Mouse (Mus musculus) liver, embryonic 14.5 days (tissue): ENCODE measurements around the gene B4galnt2. TPM values are rescaled to one million over a fixed set of nuclear protein-coding genes. Genes with fewer than 3 reads are reported as not detected.
"Not testable (repeated sequence)": the region's sequence is repeated elsewhere in the genome, so short reads cannot be mapped to it uniquely, and the experiment has no call there.

Experiments used
- ATAC-seq: fragments of 200-750 bp; cut with Nextera tagmentation; 2 replicates; pipeline ENCODE4 v1.8.0; 2017; ENCODE audit warnings: moderate number of reproducible peaks, mild to moderate bottlenecking, moderate library complexity; ENCODE audit not compliant: insufficient read depth
- DNase-seq, 3 experiments: peaks; one replicate each; pipeline ENCODE4 v3.0.0-alpha.2; 2012 to 2013; ENCODE audit warnings: low read depth in 3 of 3, low spot score in 3 of 3
- H3K27ac ChIP-seq: fragments of 300-500 bp; sonication (generic); 2 replicates; pipeline ENCODE4 v1.5.1; 2014; ENCODE audit warnings: moderate library complexity, mild to moderate bottlenecking, control low read depth, inconsistent platforms
- H3K27me3 ChIP-seq: fragments of 300-500 bp; sonication (generic); 2 replicates; pipeline ENCODE4 v1.6.1; 2014; ENCODE audit warnings: mild to moderate bottlenecking, low read length, moderate library complexity; ENCODE audit not compliant: control insufficient read depth, insufficient read depth
- H3K36me3 ChIP-seq: fragments of 300-500 bp; sonication (generic); replicated peaks from 2 replicates; pipeline ENCODE4 v1.6.1; 2014; ENCODE audit warnings: low read depth; ENCODE audit not compliant: control insufficient read depth, insufficient read depth
- H3K4me1 ChIP-seq, 2 experiments: fragments of 200-500 bp in 1 of 2; fragments of 300-500 bp in 1 of 2; sonication (generic) in 1 of 2; replicated peaks; 2 replicates each; pipeline ENCODE4 v1.6.1; 2012 to 2014; ENCODE audit warnings: antibody characterized with exemption in 1 of 2, inconsistent platforms in 1 of 2, low read length in 1 of 2; ENCODE audit not compliant: control insufficient read depth in 2 of 2, insufficient read depth in 2 of 2
- H3K4me2 ChIP-seq: fragments of 300-500 bp; sonication (generic); 2 replicates; pipeline ENCODE4 v1.6.1; 2014; ENCODE audit warnings: low read depth, mild to moderate bottlenecking, control low read depth, moderate library complexity
- H3K4me3 ChIP-seq, 2 experiments: fragments of 200-500 bp in 1 of 2; fragments of 300-500 bp in 1 of 2; sonication (generic) in 1 of 2; 2 replicates each; pipeline ENCODE4 v1.5.1; 2012 to 2014; ENCODE audit warnings: low read depth in 2 of 2, low read length in 2 of 2, mild to moderate bottlenecking in 2 of 2, control low read depth in 1 of 2, inconsistent platforms in 1 of 2, moderate library complexity in 1 of 2; ENCODE audit not compliant: insufficient read depth in 1 of 2
- H3K9ac ChIP-seq: fragments of 300-500 bp; sonication (generic); replicated peaks from 2 replicates; pipeline ENCODE4 v1.6.1; 2014; ENCODE audit warnings: mild to moderate bottlenecking, control low read depth, moderate library complexity
- H3K9me3 ChIP-seq: fragments of 300-500 bp; sonication (generic); 2 replicates; pipeline ENCODE4 v1.6.1; 2016; ENCODE audit warnings: low read length, mixed read lengths; ENCODE audit not compliant: control insufficient read depth
- CTCF ChIP-seq: IDR thresholded peaks from 2 replicates; pipeline ENCODE4 v1.5.1; 2016; ENCODE audit warnings: antibody characterized with exemption, low read depth, control low read depth
- EP300 ChIP-seq: IDR thresholded peaks from 2 replicates; pipeline ENCODE4 v1.6.1; 2016; ENCODE audit warnings: antibody characterized with exemption, low read depth
- WGBS: fragments of 180-500 bp; shearing (Covaris S2); extraction: QIAGEN DNeasy Blood & Tissue Kit; methylation state at CpG from one replicate; pipeline ENCODE4 v1.1.7; 2014; ENCODE audit not compliant: insufficient replicate concordance; 5-methylcytosine and 5-hydroxymethylcytosine counted together
- polyA plus RNA-seq, 2 experiments: library from polyadenylated mRNA; depleted of rRNA in 1 of 2; stranded (reverse) in 1 of 2; unstranded in 1 of 2; fragments of >200 nt; fragmentation: Nextera tagmentation in 1 of 2; extraction: Ambion mirVana in 1 of 2; gene quantifications; 2 replicates each; pipeline versions ENCODE4 v1.2.1 to v1.2.3; 2012 to 2014

Gene B4galnt2
- polyA plus RNA-seq, 2 experiments = 0.02 to 0.09 TPM

DNA sequence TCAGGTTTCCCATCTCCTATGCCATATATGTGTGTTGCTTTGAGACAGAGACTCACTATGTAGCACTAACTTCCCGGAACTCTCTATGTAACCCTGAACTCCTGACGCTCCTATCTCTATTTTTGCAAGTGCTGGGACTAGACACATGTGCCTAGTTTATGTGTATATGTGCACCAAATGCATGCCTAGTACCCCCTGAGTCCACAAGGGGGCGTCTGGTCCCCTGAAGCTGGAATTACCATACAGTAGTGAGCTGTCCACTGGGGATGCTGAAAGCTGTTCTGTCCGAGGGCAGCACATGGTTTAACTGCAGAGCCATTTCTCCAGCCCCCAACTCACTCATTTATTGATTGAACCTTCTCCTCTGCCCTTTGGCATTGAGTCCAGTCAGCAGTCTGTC, 11.7 kb upstream of the B4galnt2 start:
- no peak overlapping the region for H3K4me3 ChIP-seq
- ATAC-seq (no peak), DNase-seq (no peak)
- no peaks in the 10 kb centered on the region for H3K9me3 ChIP-seq
- 56% methylated on average over 4 of the region's 4 CpGs for WGBS
- H3K36me3 ChIP-seq = no peaks in the 10 kb centered on the region
- H3K9ac ChIP-seq = no peak overlapping the region
- no peak overlapping the region for H3K27ac ChIP-seq
- H3K27me3 ChIP-seq = peaks cover 2% of the 10 kb centered on the region; the same call in 1 of the 2 replicates
- no peaks in the 10 kb centered on the region for H3K4me1 ChIP-seq
- no peak overlapping the region for H3K4me2 ChIP-seq
- TF ChIP-seq CTCF (peak; percentile 55), EP300 (no peak)

DNA sequence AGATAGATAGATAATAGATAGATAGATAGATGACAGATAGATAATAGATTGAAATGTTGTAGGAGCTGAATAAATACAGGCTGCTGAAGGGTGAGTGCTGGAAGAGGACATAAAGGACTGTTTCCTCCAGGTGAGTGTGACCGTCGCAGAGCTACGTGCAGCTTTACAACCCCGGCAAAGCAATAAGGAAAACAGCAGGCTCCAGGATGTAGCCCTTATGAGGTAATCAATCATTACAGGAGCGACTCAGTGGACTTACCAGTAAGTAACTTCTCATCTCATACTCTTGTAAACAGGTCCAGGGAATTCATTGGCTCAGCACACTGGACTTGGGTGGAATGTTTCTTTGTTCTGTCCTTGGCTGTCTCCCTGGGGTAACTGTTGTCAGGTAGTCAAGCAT, 11.3 kb upstream of the B4galnt2 start:
- Histone ChIP-seq H3K27ac (no peak overlapping the region), H3K4me2 (no peak overlapping the region), H3K9ac (no peak overlapping the region), H3K9me3 (no peaks in the 10 kb centered on the region), H3K36me3 (no peaks in the 10 kb centered on the region), H3K27me3 (peaks cover 2% of the 10 kb centered on the region; the same call in 1 of the 2 replicates), H3K4me1 (no peaks in the 10 kb centered on the region), H3K4me3 (no peak overlapping the region)
- ATAC-seq (no peak), DNase-seq (no peak)
- 76% methylated on average over 5 of the region's 5 CpGs for WGBS
- no peak for TF ChIP-seq CTCF
- TF ChIP-seq EP300 = no peak

- no peak for ATAC-seq
- no peaks in the 10 kb centered on the region for H3K4me1 ChIP-seq
- H3K27ac ChIP-seq = no peak overlapping the region
- no peaks in the 10 kb centered on the region for H3K36me3 ChIP-seq
- no peak overlapping the region for H3K4me2 ChIP-seq
- no peak overlapping the region for H3K9ac ChIP-seq
- peaks cover 2% of the 10 kb centered on the region; the same call in 1 of the 2 replicates for H3K27me3 ChIP-seq
- TF ChIP-seq CTCF (no peak), EP300 (no peak)
- no peak overlapping the region for H3K4me3 ChIP-seq
- DNase-seq = no peak
- no peaks in the 10 kb centered on the region for H3K9me3 ChIP-seq
- WGBS = 45% methylated on average over 2 of the region's 2 CpGs
Observed at GRCm38 (mm10) chr11:95924215-95924614, 9.5 kb upstream of the B4galnt2 start.

GRCm38 (mm10) chr11:95923477-95923876, 8.8 kb upstream of the B4galnt2 start:
- H3K4me1 ChIP-seq, ATAC-seq, H3K36me3 ChIP-seq, DNase-seq, H3K9ac ChIP-seq, H3K4me3 ChIP-seq, H3K9me3 ChIP-seq, H3K27ac ChIP-seq, H3K27me3 ChIP-seq, H3K4me2 ChIP-seq: not testable (repeated sequence)
- 2% methylated on average over 3 of the region's 6 CpGs for WGBS

DNA sequence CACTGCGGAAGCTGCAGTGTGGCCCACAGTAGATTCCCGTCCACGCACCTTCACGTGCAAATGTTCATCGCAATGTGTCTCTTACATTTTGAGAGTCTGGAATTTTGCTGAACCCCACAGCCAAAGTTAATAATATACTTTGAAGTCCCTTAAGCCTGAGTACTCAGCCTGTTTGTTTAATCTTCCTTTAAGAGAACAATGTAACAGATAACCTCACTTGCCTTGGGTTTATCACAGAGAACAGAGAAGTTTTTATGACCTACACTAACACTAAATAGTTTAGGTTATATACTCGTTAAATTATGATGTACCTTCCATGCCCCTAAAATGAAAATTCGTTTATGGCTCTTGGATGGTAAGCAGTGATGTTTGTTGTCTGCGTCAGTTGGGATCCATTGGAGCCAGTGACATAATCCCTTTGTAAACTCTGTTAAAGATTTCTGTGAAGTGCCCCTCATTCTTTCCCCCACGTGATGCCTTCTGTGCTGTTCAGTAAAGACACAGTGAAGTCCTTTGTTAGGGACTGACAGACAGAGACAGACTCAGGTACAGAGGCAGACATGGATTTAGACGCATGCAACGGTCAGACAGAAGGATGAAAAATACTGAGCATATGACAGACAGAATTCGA, 7.4 kb upstream of the B4galnt2 start:
- ATAC-seq (no peak), DNase-seq (no peak)
- no peaks in the 10 kb centered on the region for H3K9me3 ChIP-seq
- no peak overlapping the region for H3K4me2 ChIP-seq
- no peak overlapping the region for H3K27ac ChIP-seq
- peaks cover 16% of the 10 kb centered on the region for H3K27me3 ChIP-seq
- TF ChIP-seq EP300 = no peak
- no peak for TF ChIP-seq CTCF
- no peak overlapping the region for H3K9ac ChIP-seq
- no peaks in the 10 kb centered on the region for H3K36me3 ChIP-seq
- H3K4me3 ChIP-seq = no peak overlapping the region
- 57% methylated on average over 12 of the region's 12 CpGs for WGBS
- no peaks in the 10 kb centered on the region for H3K4me1 ChIP-seq
